In genomic region chr17:74995266-74995665, GRCm38 (mm10) we compare ENCODE assay signal across 21 mouse cellular contexts. TPM values are rescaled to one million over a fixed set of nuclear protein-coding genes. Genes with fewer than 3 reads are reported as not detected.
A peak's percentile ranks its signal among the peaks of the same experiment; 100 is the strongest.
DNase-seq lines count a peak whose midpoint lies in the region; ATAC-seq lines count a peak whose summit lies in the region.
"Had no signal": no experiment of that assay in that cellular context is flagged by ENCODE, and none has a peak within 500 bp of the region (broad histone marks: within the 10 kb centered on the region; RNA-seq: fewer than 3 reads in every experiment).

No protein-coding gene starts in this region.

- DNase-seq in heart, adult 9 months (ENCODE audit: low spot score in 2 of 2): no peak
- peak; percentile 25 for DNase-seq in testis, postnatal 10 days (ENCODE audit: low spot score)
- no peak for DNase-seq in testis, postnatal 14 days (ENCODE audit: low spot score)
- DNase-seq in forelimb bud, embryonic 11.5 days (ENCODE audit: low read depth, low spot score): peak; percentile 60
- DNase-seq in layer of hippocampus, postnatal 10 days (ENCODE audit: low spot score in 2 of 2): no peak
- DNase-seq: adrenal gland, adult 8-10 months; cerebellum, adult 9-10 months; gastrocnemius, adult 2 months; kidney, adult 8-10 months; kidney, postnatal 14 days; left cerebral cortex, postnatal 4 days; spleen, adult 18-20 months; thymus, adult 18-20 months; thymus, postnatal 4 days had no signal

- ATAC-seq in heart, embryonic 14.5 days (ENCODE audit: insufficient number of reproducible peaks, insufficient read depth, low FRiP score, low read depth): no peak
- ATAC-seq in CD4-positive, CD25-positive, alpha-beta regulatory T cell, adult 4 months: no peak

- no peak overlapping the region; the same call in 1 of the 2 replicates for H3K4me2 ChIP-seq in heart, embryonic 14.5 days (ENCODE audit: low read length)

- no peaks in the 10 kb centered on the region for H3K27me3 ChIP-seq in heart, embryonic 14.5 days (ENCODE audit: control insufficient read depth, insufficient read depth, low read length)
- H3K27me3 ChIP-seq: embryonic facial prominence, embryonic 15.5 days; liver, embryonic 15.5 days had no signal

- peak overlapping the region; percentile 91 to 95; a peak in 3 of 4 replicates for H3K27ac ChIP-seq in heart, embryonic 14.5 days (replicated peaks in 1 of 2; ENCODE audit: control insufficient read depth in 1 of 2, insufficient read depth in 1 of 2, low read depth in 2 of 2, low read length in 2 of 2)
- H3K27ac ChIP-seq: liver, embryonic 15.5 days; macrophage had no signal

- H3K4me3 ChIP-seq in heart, embryonic 14.5 days (ENCODE audit: control insufficient read depth in 1 of 2, insufficient read depth in 1 of 2, low read depth in 1 of 2, low read length in 2 of 2): no peak overlapping the region
- H3K4me3 ChIP-seq: liver, embryonic 15.5 days had no signal

- H3K9ac ChIP-seq in heart, embryonic 14.5 days (ENCODE audit: low read length): 0 out of 2 replicates have a peak overlapping the region, but pooled peaks have one; percentile 71
- H3K9ac ChIP-seq: embryonic facial prominence, embryonic 15.5 days; liver, embryonic 15.5 days; midbrain, embryonic 12.5 days had no signal

- H3K4me1 ChIP-seq in heart, embryonic 14.5 days (ENCODE audit: control insufficient read depth in 2 of 2, insufficient read depth in 2 of 2, low read length in 2 of 2): peaks cover 4 to 15% of the 10 kb centered on the region in 2 experiments

- no peaks in the 10 kb centered on the region for H3K36me3 ChIP-seq in heart, embryonic 14.5 days (ENCODE audit: control insufficient read depth, insufficient read depth, low read length)
- H3K36me3 ChIP-seq: embryonic facial prominence, embryonic 15.5 days; liver, embryonic 15.5 days; midbrain, embryonic 12.5 days had no signal

- H3K9me3 ChIP-seq in heart, embryonic 14.5 days (ENCODE audit: control insufficient read depth, low read length): no peaks in the 10 kb centered on the region
- H3K9me3 ChIP-seq: liver, embryonic 15.5 days; midbrain, embryonic 12.5 days had no signal

- WGBS in heart, embryonic 14.5 days: 43% methylated on average over 3 of the region's 3 CpGs

RNA-seq across cellular contexts. Expression of gene Ltbp1, which starts 10.1 kb away (rescaled TPM):
- 36.2 and 38.1 TPM in 2 replicates for polyA plus RNA-seq in heart, embryonic 14.5 days (2014; fragmentation: Nextera tagmentation; extraction: Ambion mirVana)
- 1 to 10 TPM; 6.3 to 8.7 TPM for total RNA-seq in layer of hippocampus, postnatal 10 days (2021)
- under 1 TPM in 1 of 2 experiments, not detected in 1; 0.20 TPM for polyA plus RNA-seq in CD4-positive, CD25-positive, alpha-beta regulatory T cell, adult 4 months (2017; shearing (Covaris generic))
- total RNA-seq: granulocyte monocyte progenitor cell, adult 5-6 weeks had no signal

Comparison
In these comparisons a context has a peak if more than half of its experiments do, and no peak if none do; other contexts are left out.
1. DNase-seq: peak in testis, postnatal 10 days (single experiment) and forelimb bud, embryonic 11.5 days (single experiment); none in heart, adult 9 months (0 of 2), testis, postnatal 14 days (single experiment) and layer of hippocampus, postnatal 10 days (0 of 2).
2. RNA of gene Ltbp1, which starts 10.1 kb away (polyA plus RNA-seq): 36.2 to 38.1 TPM in heart, embryonic 14.5 days; 0.20 TPM in CD4-positive, CD25-positive, alpha-beta regulatory T cell, adult 4 months; every median in the first group is over 10 times any median in the second.